Mouse (Mus musculus) liver, postnatal 0 days (tissue): Measurements from ENCODE around the gene Gabrb1. TPM values are rescaled to one million over a fixed set of nuclear protein-coding genes. Genes with fewer than 3 reads are reported as not detected.

Experiments
- ATAC-seq: fragments of 200-750 bp; cut with Nextera tagmentation; 2 replicates; pipeline ENCODE4 v1.8.0; 2017; ENCODE audit warnings: mild to moderate bottlenecking, moderate library complexity
- DNase-seq: peaks from one replicate; pipeline ENCODE4 v3.0.0-alpha.2; 2016
- H3K27ac ChIP-seq: fragments of 300-500 bp; sonication (generic); 2 replicates; pipeline ENCODE4 v1.5.1; 2014; ENCODE audit warnings: antibody characterized with exemption, moderate library complexity, mild to moderate bottlenecking, low read depth
- H3K27me3 ChIP-seq: fragments of 300-500 bp; sonication (generic); 2 replicates; pipeline ENCODE4 v1.6.1; 2014; ENCODE audit warnings: low read length, control low read depth, mixed read lengths; ENCODE audit not compliant: insufficient read depth
- H3K36me3 ChIP-seq: fragments of 300-500 bp; sonication (generic); replicated peaks from 2 replicates; pipeline ENCODE4 v1.6.1; 2014; ENCODE audit warnings: mild to moderate bottlenecking, control low read depth, low read length, moderate library complexity, mixed read lengths; ENCODE audit not compliant: insufficient read depth
- H3K4me1 ChIP-seq: fragments of 300-500 bp; sonication (generic); 2 replicates; pipeline ENCODE4 v1.6.1; 2014; ENCODE audit warnings: antibody characterized with exemption, mild to moderate bottlenecking, control low read depth; ENCODE audit not compliant: insufficient read depth
- H3K4me2 ChIP-seq: fragments of 300-500 bp; sonication (generic); 2 replicates; pipeline ENCODE4 v1.6.1; 2014; ENCODE audit warnings: low read depth, mild to moderate bottlenecking, low read length, moderate library complexity, mixed read lengths
- H3K4me3 ChIP-seq: fragments of 300-500 bp; sonication (generic); 2 replicates; pipeline ENCODE4 v1.5.1; 2014; ENCODE audit warnings: low read depth, low read length
- H3K9ac ChIP-seq: fragments of 300-500 bp; sonication (generic); replicated peaks from 2 replicates; pipeline ENCODE4 v1.6.1; 2014; ENCODE audit warnings: mild to moderate bottlenecking, moderate library complexity
- H3K9me3 ChIP-seq: fragments of 300-500 bp; sonication (generic); 2 replicates; pipeline ENCODE4 v1.6.1; 2016; ENCODE audit warnings: mild to moderate bottlenecking, control low read depth, low read length, mixed read lengths
- CTCF ChIP-seq: sonication (generic); IDR thresholded peaks from 2 replicates; pipeline ENCODE4 v1.5.1; 2016; ENCODE audit warnings: antibody characterized with exemption, low read depth
- EP300 ChIP-seq: IDR thresholded peaks from 2 replicates; pipeline ENCODE4 v1.6.1; 2016; ENCODE audit warnings: antibody characterized with exemption, low read depth, mild to moderate bottlenecking
- WGBS: fragments of 180-500 bp; shearing (Covaris S2); extraction: QIAGEN DNeasy Blood & Tissue Kit; methylation state at CpG from one replicate; pipeline ENCODE4 v1.1.7; 2014; ENCODE audit not compliant: insufficient replicate concordance; 5-methylcytosine and 5-hydroxymethylcytosine counted together
- polyA plus RNA-seq: library from polyadenylated mRNA; unstranded; fragments of >200 nt; fragmentation: Nextera tagmentation; extraction: Ambion mirVana; gene quantifications from 2 replicates; pipeline ENCODE4 v1.2.1, GENCODE M21; 2015

Gabrb1 gene
- polyA plus RNA-seq, 1 experiment from 2014 or later = not detected

GRCm38 (mm10) chr5:72086518-72086917, 428.6 kb downstream of the Gabrb1 start:
- Histone ChIP-seq H3K27me3 (no peaks in the 10 kb centered on the region), H3K9ac (no peak overlapping the region), H3K4me3 (no peak overlapping the region), H3K9me3 (no peaks in the 10 kb centered on the region), H3K4me2 (no peak overlapping the region), H3K4me1 (no peaks in the 10 kb centered on the region), H3K36me3 (no peaks in the 10 kb centered on the region), H3K27ac (no peak overlapping the region)
- no peak for TF ChIP-seq CTCF
- no peak for TF ChIP-seq EP300
- DNase-seq (peak; percentile 14), ATAC-seq (no peak)
- 73% methylated on average over 1 of the region's 1 CpGs for WGBS

GRCm38 (mm10) chr5:72094582-72094981, 436.7 kb downstream of the Gabrb1 start:
- no peak for DNase-seq
- no peak overlapping the region for H3K4me3 ChIP-seq
- WGBS = 52% methylated on average over 7 of the region's 7 CpGs

GRCm38 (mm10) chr5:72095015-72095414, 437.1 kb downstream of the Gabrb1 start:
- Histone ChIP-seq H3K4me1 (no peaks in the 10 kb centered on the region), H3K36me3 (no peaks in the 10 kb centered on the region), H3K9me3 (no peaks in the 10 kb centered on the region), H3K4me3 (no peak overlapping the region), H3K9ac (no peak overlapping the region), H3K27me3 (no peaks in the 10 kb centered on the region), H3K27ac (no peak overlapping the region), H3K4me2 (no peak overlapping the region)
- TF ChIP-seq EP300 (no peak), CTCF (no peak)
- WGBS = 93% methylated on average over 2 of the region's 2 CpGs
- DNase-seq = no peak
- no peak for ATAC-seq

More at GRCm38 (mm10) chr5:72094582-72094981, 436.7 kb downstream of the Gabrb1 start:
- no peak overlapping the region for H3K4me2 ChIP-seq
- H3K27ac ChIP-seq = no peak overlapping the region
- no peak overlapping the region for H3K9ac ChIP-seq
- H3K4me1 ChIP-seq = no peaks in the 10 kb centered on the region
- TF ChIP-seq CTCF (peak; percentile 55), EP300 (no peak)
- no peak for ATAC-seq
- no peaks in the 10 kb centered on the region for H3K9me3 ChIP-seq
- no peaks in the 10 kb centered on the region for H3K27me3 ChIP-seq
- H3K36me3 ChIP-seq = no peaks in the 10 kb centered on the region

- no peaks in the 10 kb centered on the region for H3K27me3 ChIP-seq
- H3K4me2 ChIP-seq = no peak overlapping the region
- H3K36me3 ChIP-seq = no peaks in the 10 kb centered on the region
- H3K9ac ChIP-seq = no peak overlapping the region
- TF ChIP-seq CTCF (no peak), EP300 (no peak)
- H3K9me3 ChIP-seq = no peaks in the 10 kb centered on the region
- H3K4me3 ChIP-seq = no peak overlapping the region
- no peak for ATAC-seq
- H3K27ac ChIP-seq = no peak overlapping the region
- no peak for DNase-seq
- 65% methylated on average over 7 of the region's 7 CpGs for WGBS
- H3K4me1 ChIP-seq = no peaks in the 10 kb centered on the region
Measured at GRCm38 (mm10) chr5:72104274-72104921, 446.5 kb downstream of the Gabrb1 start.

- 67% methylated on average over 6 of the region's 6 CpGs for WGBS
- H3K4me1 ChIP-seq = no peaks in the 10 kb centered on the region
- no peaks in the 10 kb centered on the region for H3K9me3 ChIP-seq
- no peak for DNase-seq
- H3K4me2 ChIP-seq = no peak overlapping the region
- H3K4me3 ChIP-seq = no peak overlapping the region
- no peaks in the 10 kb centered on the region for H3K27me3 ChIP-seq
- no peaks in the 10 kb centered on the region for H3K36me3 ChIP-seq
- H3K27ac ChIP-seq = no peak overlapping the region
- TF ChIP-seq CTCF (no peak), EP300 (no peak)
- ATAC-seq = no peak
- H3K9ac ChIP-seq = no peak overlapping the region
Measured at GRCm38 (mm10) chr5:72122414-72123037, 464.6 kb downstream of the Gabrb1 start.

GRCm38 (mm10) chr5:72126681-72127080, 468.8 kb downstream of the Gabrb1 start:
- Histone ChIP-seq H3K36me3 (no peaks in the 10 kb centered on the region), H3K4me3 (no peak overlapping the region), H3K4me1 (no peaks in the 10 kb centered on the region), H3K9ac (no peak overlapping the region), H3K4me2 (no peak overlapping the region), H3K27me3 (no peaks in the 10 kb centered on the region), H3K9me3 (no peaks in the 10 kb centered on the region), H3K27ac (no peak overlapping the region)
- no peak for ATAC-seq
- DNase-seq = no peak
- TF ChIP-seq CTCF (no peak), EP300 (no peak)
- 78% methylated on average over 4 of the region's 4 CpGs for WGBS
